Mouse (Mus musculus) heart, postnatal 0 days (tissue): ENCODE results near the gene Tmem8b.

Experiments
- CTCF ChIP-seq: IDR thresholded peaks from 2 replicates; pipeline ENCODE4 v1.5.1; 2016; ENCODE audit warnings: antibody characterized with exemption, control low read depth, low read depth
- EP300 ChIP-seq: IDR thresholded peaks from 2 replicates; pipeline ENCODE4 v1.6.1; 2016; ENCODE audit warnings: antibody characterized with exemption, low read depth

DNA sequence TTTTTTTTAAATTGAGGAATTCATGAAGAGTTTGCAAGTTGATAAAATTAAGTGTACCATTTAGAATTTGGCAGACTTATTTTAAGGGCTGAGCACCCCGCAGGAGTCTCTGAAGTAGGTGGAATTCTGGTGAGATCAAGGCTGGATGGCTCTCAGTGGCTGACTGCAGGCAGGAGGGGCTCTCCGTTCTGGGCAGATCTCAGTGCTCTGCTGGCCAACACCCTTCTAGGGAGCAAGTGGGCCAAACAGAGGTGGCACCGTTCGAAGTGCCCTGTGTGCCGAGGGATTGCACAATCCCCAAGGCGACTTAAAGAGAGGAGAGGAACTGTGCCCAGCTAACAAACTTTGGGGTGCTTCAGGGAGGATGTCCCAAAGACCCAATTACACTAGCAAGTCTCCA is 41.1 kb downstream of the Tmem8b start, which contains the start of gene Olfr71:
- TF ChIP-seq CTCF (no peak), EP300 (no peak)
